Mouse (Mus musculus) lung, embryonic 14.5 days (tissue): ENCODE data around the gene Pla2g4b. TPM values are rescaled to one million over a fixed set of nuclear protein-coding genes. Genes with fewer than 3 reads are reported as not detected.
A peak's percentile ranks its signal among the peaks of the same experiment; 100 is the strongest.

Experiments
- ATAC-seq: fragments of 200-750 bp; cut with Nextera tagmentation; 2 replicates; pipeline ENCODE4 v1.8.0; 2017; ENCODE audit warnings: mild to moderate bottlenecking, moderate TSS enrichment, moderate library complexity; ENCODE audit not compliant: insufficient read depth
- DNase-seq: peaks from one replicate; pipeline ENCODE4 v3.0.0-alpha.2; 2015
- H3K27ac ChIP-seq: fragments of 300-500 bp; sonication (generic); 2 replicates; pipeline ENCODE4 v1.5.1; 2014; ENCODE audit warnings: low read depth, mild to moderate bottlenecking, moderate library complexity
- H3K27me3 ChIP-seq: fragments of 300-500 bp; sonication (generic); 2 replicates; pipeline ENCODE4 v1.6.1; 2014; ENCODE audit warnings: low read length, control low read depth; ENCODE audit not compliant: insufficient read depth
- H3K36me3 ChIP-seq: fragments of 300-500 bp; sonication (generic); 2 replicates; pipeline ENCODE4 v1.6.1; 2014; ENCODE audit warnings: control low read depth; ENCODE audit not compliant: insufficient read depth
- H3K4me1 ChIP-seq: fragments of 300-500 bp; sonication (generic); 2 replicates; pipeline ENCODE4 v1.6.1; 2014; ENCODE audit warnings: antibody characterized with exemption, control low read depth; ENCODE audit not compliant: insufficient read depth
- H3K4me2 ChIP-seq: fragments of 300-500 bp; sonication (generic); 2 replicates; pipeline ENCODE4 v1.6.1; 2014; ENCODE audit warnings: mild to moderate bottlenecking
- H3K4me3 ChIP-seq: fragments of 300-500 bp; sonication (generic); 2 replicates; pipeline ENCODE4 v1.5.1; 2014; ENCODE audit warnings: low read depth, low read length
- H3K9ac ChIP-seq: fragments of 300-500 bp; sonication (generic); 2 replicates; pipeline ENCODE4 v1.6.1; 2014
- H3K9me3 ChIP-seq: fragments of 300-500 bp; sonication (generic); 2 replicates; pipeline ENCODE4 v1.6.1; 2016; ENCODE audit warnings: low read depth, low read length, control low read depth
- CTCF ChIP-seq: IDR thresholded peaks from 2 replicates; pipeline ENCODE4 v1.5.1; 2016; ENCODE audit warnings: antibody characterized with exemption, low read depth
- WGBS: fragments of 180-500 bp; shearing (Covaris S2); extraction: QIAGEN DNeasy Blood & Tissue Kit; methylation state at CpG from one replicate; pipeline ENCODE4 v1.1.7; 2014; 5-methylcytosine and 5-hydroxymethylcytosine counted together
- microRNA-seq: library from miRNA; unstranded; fragments of <30 nt; microRNA quantifications from one replicate; pipeline ENCODE4, GENCODE M21; 2016; ENCODE audit warnings: borderline number of aligned reads
- polyA plus RNA-seq: library from polyadenylated mRNA; unstranded; fragments of >200 nt; fragmentation: Nextera tagmentation; extraction: Ambion mirVana; gene quantifications from 2 replicates; pipeline ENCODE4 v1.2.1, GENCODE M21; 2014

The Pla2g4b gene
- polyA plus RNA-seq, 1 experiment from 2014 or later: 1.5 TPM

DNA sequence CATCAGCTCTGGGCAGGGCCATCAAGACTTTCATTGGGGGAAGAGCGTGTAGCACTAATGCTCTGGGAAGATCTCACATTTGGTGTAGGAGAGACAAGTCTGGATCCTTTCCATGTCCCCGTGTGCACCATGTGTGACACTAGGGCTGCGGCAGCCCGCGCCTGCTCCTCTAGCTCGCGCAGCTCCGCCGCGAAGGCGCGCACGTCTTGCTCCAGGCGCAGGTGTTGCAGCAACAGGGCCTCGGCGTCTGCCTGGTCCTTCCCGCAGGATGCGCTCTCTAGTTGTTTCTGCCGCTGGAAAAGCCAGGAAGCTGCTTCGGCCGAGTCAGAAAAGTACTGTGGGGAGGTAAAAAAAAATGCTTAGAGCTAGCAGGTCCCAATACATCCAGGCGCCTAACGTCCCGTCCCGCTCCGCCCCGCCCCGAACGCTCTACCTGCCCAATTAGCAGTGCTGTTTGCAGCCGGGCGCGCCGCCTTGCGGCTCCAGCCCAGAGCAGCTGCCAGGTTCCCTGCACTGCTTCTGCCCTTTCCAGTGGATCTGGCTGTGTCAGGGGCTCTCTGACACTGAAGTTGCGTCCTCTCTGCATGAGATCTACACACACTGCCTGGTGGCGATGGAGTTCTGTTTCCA, 43.0 kb downstream of the Pla2g4b start:
- H3K27me3 ChIP-seq: peaks cover 23% of the 10 kb centered on the region
- no peaks in the 10 kb centered on the region for H3K9me3 ChIP-seq
- peak; percentile 78 for TF ChIP-seq CTCF
- H3K4me1 ChIP-seq: no peaks in the 10 kb centered on the region
- H3K36me3 ChIP-seq: no peaks in the 10 kb centered on the region
- DNase-seq (peak; percentile 74), ATAC-seq (peak; percentile 81)
- H3K4me3 ChIP-seq: peak overlapping the region; percentile 27
- H3K4me2 ChIP-seq: peak overlapping the region; percentile 57
- no peak overlapping the region for H3K27ac ChIP-seq
- 2% methylated on average over 36 of the region's 36 CpGs for WGBS
- H3K9ac ChIP-seq: no peak overlapping the region

DNA sequence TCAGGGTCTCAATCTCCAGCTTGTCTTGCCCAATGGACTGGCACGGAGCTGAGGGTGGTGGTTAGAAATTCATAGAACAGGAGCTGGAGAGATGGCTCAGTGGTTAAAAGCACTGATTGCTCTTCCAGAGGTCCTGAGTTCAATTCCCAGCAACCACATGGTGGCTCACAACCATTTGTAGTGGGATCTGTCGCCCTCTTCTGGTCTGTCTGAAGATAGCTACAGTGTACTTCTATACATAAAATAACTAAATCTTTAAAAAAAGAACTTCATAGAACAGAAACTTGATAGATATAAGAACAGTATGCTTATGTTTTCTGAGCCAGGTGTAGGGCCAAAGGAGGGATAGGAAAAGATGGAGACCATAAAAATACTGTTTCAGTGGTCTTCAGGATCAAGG, 49.2 kb downstream of the Pla2g4b start:
- Histone ChIP-seq H3K9me3 (no peaks in the 10 kb centered on the region), H3K4me3 (no peak overlapping the region), H3K36me3 (no peaks in the 10 kb centered on the region), H3K9ac (no peak overlapping the region), H3K4me2 (no peak overlapping the region), H3K4me1 (no peaks in the 10 kb centered on the region), H3K27me3 (peaks cover 2% of the 10 kb centered on the region; the same call in 1 of the 2 replicates), H3K27ac (no peak overlapping the region)
- no peak for DNase-seq
- TF ChIP-seq CTCF: no peak
- WGBS: 62% methylated on average over 2 of the region's 2 CpGs
- ATAC-seq: no peak

GRCm38 (mm10) chr2:120084593-120085361, 51.6 kb downstream of the Pla2g4b start:
- peak; percentile 77 for TF ChIP-seq CTCF
- H3K4me2 ChIP-seq: no peak overlapping the region
- no peak overlapping the region for H3K9ac ChIP-seq
- H3K4me3 ChIP-seq: no peak overlapping the region
- H3K4me1 ChIP-seq: no peaks in the 10 kb centered on the region
- H3K27me3 ChIP-seq: no peaks in the 10 kb centered on the region
- DNase-seq: peak; percentile 67
- H3K9me3 ChIP-seq: no peaks in the 10 kb centered on the region
- peak; percentile 78 for ATAC-seq
- WGBS: 53% methylated on average over 14 of the region's 14 CpGs
- H3K36me3 ChIP-seq: no peaks in the 10 kb centered on the region
- H3K27ac ChIP-seq: no peak overlapping the region

GRCm38 (mm10) chr2:120086038-120086437, 52.8 kb downstream of the Pla2g4b start:
- Histone ChIP-seq H3K9ac (no peak overlapping the region), H3K36me3 (0 out of 2 replicates have a peak, but pooled peaks cover 5% of the 10 kb centered on the region), H3K4me1 (no peaks in the 10 kb centered on the region), H3K9me3 (no peaks in the 10 kb centered on the region), H3K4me2 (no peak overlapping the region), H3K4me3 (no peak overlapping the region), H3K27ac (no peak overlapping the region), H3K27me3 (no peaks in the 10 kb centered on the region)
- 92% methylated on average over 3 of the region's 3 CpGs for WGBS
- ATAC-seq (no peak), DNase-seq (no peak)
- TF ChIP-seq CTCF: no peak

DNA sequence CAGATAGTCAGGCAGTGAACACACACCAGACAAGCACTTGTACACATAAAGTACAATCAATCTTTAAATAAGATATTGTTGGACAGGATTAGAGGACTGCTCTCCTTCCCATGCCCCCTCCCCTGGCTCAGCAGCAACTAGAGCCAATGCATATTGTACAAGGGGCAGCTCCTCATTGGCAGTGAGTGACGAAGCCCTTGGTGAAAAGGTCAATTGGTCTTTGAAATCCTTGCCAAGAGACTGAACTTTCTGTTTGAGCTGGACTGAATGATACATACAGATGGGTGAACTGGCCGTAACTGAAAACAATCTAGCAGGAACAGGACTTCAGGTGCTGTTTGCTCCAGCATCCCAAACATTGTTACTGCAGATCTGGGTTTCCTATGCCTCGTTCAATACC, 54.2 kb downstream of the Pla2g4b start:
- no peak for TF ChIP-seq CTCF
- Histone ChIP-seq H3K36me3 (0 out of 2 replicates have a peak, but pooled peaks cover 5% of the 10 kb centered on the region), H3K9me3 (no peaks in the 10 kb centered on the region), H3K4me3 (no peak overlapping the region), H3K9ac (no peak overlapping the region), H3K27ac (no peak overlapping the region), H3K4me1 (no peaks in the 10 kb centered on the region), H3K4me2 (no peak overlapping the region), H3K27me3 (no peaks in the 10 kb centered on the region)
- DNase-seq (no peak), ATAC-seq (no peak)
- 76% methylated on average over 3 of the region's 3 CpGs for WGBS

DNA sequence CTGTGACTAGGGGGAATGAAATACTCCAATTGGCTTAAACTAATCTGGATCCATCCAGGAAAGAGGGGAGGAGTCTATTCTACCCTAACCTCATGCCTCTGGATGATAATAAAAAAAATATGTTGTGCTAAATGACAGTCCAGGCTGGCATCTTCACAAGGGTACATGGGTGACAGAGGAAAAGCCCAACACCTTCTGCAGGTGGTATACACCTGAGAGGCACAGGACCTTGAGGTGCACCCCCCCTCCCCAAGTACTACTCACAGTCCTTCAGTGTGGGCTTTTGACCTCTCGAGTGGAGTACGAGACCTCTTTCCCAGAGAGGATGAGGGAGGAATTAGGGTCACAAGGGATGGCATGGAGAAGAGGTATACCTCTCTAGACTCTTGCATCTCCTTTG, 54.7 kb downstream of the Pla2g4b start:
- no peak for DNase-seq
- Histone ChIP-seq H3K4me3 (no peak overlapping the region), H3K4me1 (no peaks in the 10 kb centered on the region), H3K36me3 (0 out of 2 replicates have a peak, but pooled peaks cover 5% of the 10 kb centered on the region), H3K9ac (no peak overlapping the region), H3K27me3 (no peaks in the 10 kb centered on the region), H3K4me2 (no peak overlapping the region), H3K9me3 (no peaks in the 10 kb centered on the region), H3K27ac (no peak overlapping the region)
- WGBS: 96% methylated on average over 2 of the region's 2 CpGs
- TF ChIP-seq CTCF: no peak
- ATAC-seq: no peak

GRCm38 (mm10) chr2:120090979-120091378, 57.8 kb downstream of the Pla2g4b start:
- no peak for TF ChIP-seq CTCF
- Histone ChIP-seq H3K4me3 (no peak overlapping the region), H3K9me3 (no peaks in the 10 kb centered on the region), H3K9ac (no peak overlapping the region), H3K4me2 (no peak overlapping the region), H3K4me1 (0 out of 2 replicates have a peak, but pooled peaks cover 6% of the 10 kb centered on the region), H3K27me3 (no peaks in the 10 kb centered on the region), H3K36me3 (peaks cover 9% of the 10 kb centered on the region; the same call in 1 of the 2 replicates), H3K27ac (no peak overlapping the region)
- no peak for DNase-seq
- 64% methylated on average over 17 of the region's 17 CpGs for WGBS
- ATAC-seq: no peak

Small RNAs within 50 kb of the gene (microRNA-seq; reads per million reads assigned to microRNA genes)
- not detected for gene Mir7665

Other genes with a start within 250 kb of the Pla2g4b start
- 30.7 and 34.2 TPM in 2 replicates for gene Rpap1, start 245.9 kb upstream of the Pla2g4b start, polyA plus RNA-seq
- 19.0 and 21.9 TPM in 2 replicates for gene Tyro3, start 235.7 kb upstream of the Pla2g4b start, polyA plus RNA-seq
- gene Mga, start 136.2 kb upstream of the Pla2g4b start, polyA plus RNA-seq: 36.6 and 38.6 TPM in 2 replicates
- 3.4 and 4.0 TPM in 2 replicates for gene Mapkbp1, start 60.7 kb upstream of the Pla2g4b start, polyA plus RNA-seq
- 19.9 and 21.8 TPM in 2 replicates for gene Jmjd7, start 5.9 kb upstream of the Pla2g4b start, polyA plus RNA-seq
- gene Gm28042, start 5.9 kb upstream of the Pla2g4b start, polyA plus RNA-seq: 2.2 and 3.3 TPM in 2 replicates
- gene Ehd4, start 121.2 kb downstream of the Pla2g4b start, polyA plus RNA-seq: 60.7 and 62.9 TPM in 2 replicates
- 0.11 TPM in 1 of 2 replicates, not detected in the other for gene Pla2g4e, start 211.9 kb downstream of the Pla2g4b start, polyA plus RNA-seq